Mouse (Mus musculus) kidney, postnatal 4 days (tissue): ENCODE measurements around the gene Prkch.

Experiments
- DNase-seq, 2 experiments: peaks; one replicate each; pipeline ENCODE4 v3.0.0; 2021; ENCODE audit warnings: mixed read lengths in 2 of 2

Gene Prkch

GRCm38 (mm10) chr12:73583813-73584609, 585 bp upstream of the Prkch start:
- DNase-seq, result peak; percentile 39 to 62

GRCm38 (mm10) chr12:73585241-73585801, 725 bp downstream of the Prkch start:
- DNase-seq, result peak; percentile 29 to 50

DNA sequence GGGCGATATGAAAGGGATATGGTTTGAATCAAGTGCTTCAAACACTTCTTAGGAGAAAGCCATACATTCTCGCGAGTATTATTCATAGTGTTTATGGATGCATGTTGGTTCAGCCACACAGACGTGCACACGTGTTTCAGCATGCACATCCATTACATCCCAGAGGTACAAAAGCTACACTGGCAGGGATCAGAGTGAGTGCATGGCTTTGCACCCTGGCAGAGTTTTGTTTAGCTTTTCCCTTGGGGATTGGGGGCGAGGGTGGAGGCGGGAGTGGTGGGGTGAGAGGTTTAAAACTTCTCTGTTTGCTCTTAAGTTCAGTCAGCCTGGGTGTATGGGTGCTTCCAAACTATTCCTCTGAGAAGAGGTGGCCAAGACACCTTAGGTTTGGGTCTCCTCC, 1.3 kb downstream of the Prkch start:
- DNase-seq, result no peak

DNA sequence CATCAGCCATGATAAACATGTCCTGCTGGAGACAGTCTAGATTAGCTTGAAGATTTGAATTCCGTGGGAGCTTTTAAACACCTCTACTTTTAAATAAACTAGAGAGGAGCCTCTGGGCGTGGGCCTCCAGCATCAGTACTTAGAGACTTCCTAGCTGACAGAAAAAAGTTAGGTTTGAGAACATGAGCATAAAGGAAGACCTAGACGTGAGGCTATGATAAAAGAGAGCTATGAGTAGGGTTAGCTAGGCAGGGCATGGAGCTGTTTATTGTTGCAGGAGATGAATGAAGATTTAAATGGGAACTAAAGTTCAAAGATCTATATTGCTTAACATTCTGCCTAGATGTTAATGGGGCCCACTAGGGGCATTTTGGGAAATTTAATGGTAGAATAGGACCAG, 2.7 kb downstream of the Prkch start:
- DNase-seq, result no peak

- no peak for DNase-seq
Measured at GRCm38 (mm10) chr12:73590627-73591276, 6.2 kb downstream of the Prkch start.

DNA sequence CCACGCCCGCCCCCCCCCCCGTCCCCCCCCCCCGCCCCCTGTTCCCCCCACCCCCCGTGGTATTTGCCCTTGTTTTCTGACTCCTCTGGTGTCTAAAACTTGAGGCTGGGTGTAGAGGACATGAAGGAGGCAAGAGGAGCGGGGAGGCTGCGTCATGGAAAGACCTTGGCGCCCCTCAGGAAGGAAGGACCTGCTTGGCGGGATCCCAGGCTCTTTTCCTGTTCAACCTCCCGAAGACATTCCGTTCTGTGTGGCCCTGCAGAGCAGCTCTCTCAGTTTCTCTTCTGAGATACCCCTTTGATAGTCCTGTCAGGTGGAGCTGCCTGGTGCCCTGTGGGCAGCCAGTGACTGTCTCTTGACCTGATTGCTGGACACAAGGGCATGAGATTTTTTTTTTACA, 7.0 kb downstream of the Prkch start:
- DNase-seq, result peak; percentile 66 to 76

- no peak for DNase-seq
Measured at GRCm38 (mm10) chr12:73593021-73593798, 8.6 kb downstream of the Prkch start.

DNA sequence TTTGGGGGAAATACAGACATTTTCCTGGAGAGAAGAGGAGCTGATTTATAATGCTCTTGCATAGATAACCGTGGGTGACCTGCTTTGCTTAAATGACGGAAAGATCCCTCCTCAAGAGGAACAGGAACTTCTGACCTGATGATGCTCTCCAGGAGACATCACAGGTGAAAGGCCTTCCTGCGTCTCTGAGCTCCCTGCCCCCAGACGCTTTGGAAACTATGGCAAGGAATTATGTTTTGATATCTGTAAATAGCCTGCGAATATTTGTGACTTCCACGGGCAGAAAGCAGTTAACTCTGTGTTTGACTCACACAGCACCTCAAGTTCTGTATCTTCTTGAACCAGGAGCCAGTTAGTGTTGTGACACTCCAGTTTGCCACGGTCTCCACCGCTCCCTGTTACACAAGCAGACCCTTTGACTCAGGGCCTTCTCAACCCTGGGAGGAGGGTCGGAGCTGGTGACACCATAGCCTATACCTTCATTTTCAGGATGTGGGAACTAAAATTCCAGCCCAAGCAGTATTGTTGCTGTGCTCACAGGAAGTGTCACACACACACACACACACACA, 9.7 kb downstream of the Prkch start:
- DNase-seq, result no peak

DNA sequence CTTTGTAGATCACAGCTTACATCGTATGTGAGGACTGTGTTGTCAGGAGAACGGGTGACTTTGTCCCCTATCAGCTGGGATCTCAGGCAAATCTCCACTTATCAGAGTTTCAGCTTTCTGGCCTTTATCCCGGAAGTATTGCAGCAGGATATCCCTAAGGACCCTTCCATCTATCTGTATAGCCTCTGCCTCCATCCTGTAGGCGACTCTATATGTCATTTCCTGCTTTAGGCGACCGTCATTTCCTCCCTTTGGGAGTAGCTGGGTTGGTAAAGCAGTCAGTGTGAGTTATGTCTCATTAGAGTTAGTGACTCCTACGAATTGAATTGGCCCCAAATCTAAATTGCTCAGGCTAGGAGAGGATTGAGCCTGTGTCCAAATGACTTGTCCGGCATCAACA, 10.6 kb downstream of the Prkch start:
- DNase-seq, result no peak

- peak; percentile 58 to 65 for DNase-seq
Measured at GRCm38 (mm10) chr12:73598241-73598640, 13.6 kb downstream of the Prkch start.

GRCm38 (mm10) chr12:73600457-73600856, 15.9 kb downstream of the Prkch start:
- no peak for DNase-seq

GRCm38 (mm10) chr12:73602974-73603373, 18.4 kb downstream of the Prkch start:
- DNase-seq, result no peak

DNA sequence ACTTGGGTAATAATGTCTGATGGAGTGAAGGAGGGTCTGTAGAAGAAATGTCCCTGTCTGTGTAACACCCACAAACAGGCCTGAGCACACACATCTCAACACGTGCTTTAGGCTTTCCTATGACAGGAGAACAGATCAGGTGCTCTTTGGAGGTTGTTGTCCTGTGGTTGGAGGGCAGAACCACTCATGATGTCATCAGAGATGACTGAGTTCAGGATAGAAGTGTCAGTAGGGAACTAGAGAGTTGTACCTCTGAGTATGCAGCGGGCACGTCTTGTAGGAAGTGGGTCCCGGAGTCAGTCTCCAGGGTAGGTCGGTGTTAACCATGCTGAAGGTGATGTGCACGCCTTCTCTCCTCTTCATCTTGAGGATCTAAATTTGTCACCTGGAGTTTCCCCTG, 19.1 kb downstream of the Prkch start:
- DNase-seq, result no peak

GRCm38 (mm10) chr12:73604762-73605161, 20.2 kb downstream of the Prkch start:
- no peak for DNase-seq

DNA sequence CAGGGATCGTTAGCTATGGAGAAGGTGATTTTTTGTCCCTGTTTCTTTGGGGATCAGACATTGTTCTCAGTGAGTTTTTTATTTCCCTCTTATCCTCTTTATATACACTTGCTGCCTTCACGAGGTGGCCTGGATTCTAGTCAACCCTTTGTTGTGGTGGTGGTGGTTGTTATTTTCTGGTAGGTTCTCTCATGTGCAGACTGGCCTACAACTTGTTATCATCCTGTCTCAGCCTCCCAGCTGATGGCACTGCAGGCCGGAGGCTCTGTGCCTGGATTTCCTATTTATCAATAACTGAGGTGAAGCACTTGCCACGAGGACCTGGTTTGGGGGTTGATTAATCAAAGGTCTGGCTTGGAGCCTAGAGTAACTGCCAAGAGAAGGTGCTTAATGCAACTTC, 20.6 kb downstream of the Prkch start:
- DNase-seq, result no peak

DNA sequence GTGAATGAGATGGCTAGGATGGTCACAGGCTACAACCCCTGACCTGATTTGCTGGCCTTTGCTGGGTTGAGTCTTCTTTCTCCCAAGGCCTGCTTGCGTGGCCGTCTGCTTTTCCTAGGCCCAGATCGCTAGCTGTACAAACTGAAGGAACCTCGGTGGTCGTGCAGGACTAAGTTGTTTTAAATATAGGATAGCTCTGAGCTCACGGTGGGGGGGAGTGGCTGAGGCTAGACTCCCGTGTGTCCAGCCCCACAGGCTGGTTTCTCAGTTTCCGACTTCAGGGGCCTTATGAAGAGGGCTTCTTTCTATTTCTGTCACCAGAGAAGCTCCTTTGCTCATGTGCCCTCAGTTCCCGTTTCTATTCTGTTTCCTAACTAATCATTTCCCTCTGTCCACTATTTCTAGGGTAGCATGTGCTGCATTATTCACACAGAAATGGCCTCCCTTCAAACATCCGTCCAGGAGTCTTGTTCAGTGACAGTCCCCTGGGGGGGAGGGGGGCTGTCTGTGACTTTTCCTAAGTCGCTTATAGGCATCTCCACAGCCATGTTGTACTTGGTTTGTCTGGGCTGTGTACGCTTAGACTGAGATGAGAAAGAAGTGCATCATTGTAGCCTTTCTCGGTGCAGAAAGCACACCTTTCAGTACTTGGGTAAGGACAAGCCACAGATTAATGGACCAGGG, 22.9 kb downstream of the Prkch start:
- no peak for DNase-seq

GRCm38 (mm10) chr12:73608065-73608397, 23.4 kb downstream of the Prkch start:
- DNase-seq, result no peak

DNA sequence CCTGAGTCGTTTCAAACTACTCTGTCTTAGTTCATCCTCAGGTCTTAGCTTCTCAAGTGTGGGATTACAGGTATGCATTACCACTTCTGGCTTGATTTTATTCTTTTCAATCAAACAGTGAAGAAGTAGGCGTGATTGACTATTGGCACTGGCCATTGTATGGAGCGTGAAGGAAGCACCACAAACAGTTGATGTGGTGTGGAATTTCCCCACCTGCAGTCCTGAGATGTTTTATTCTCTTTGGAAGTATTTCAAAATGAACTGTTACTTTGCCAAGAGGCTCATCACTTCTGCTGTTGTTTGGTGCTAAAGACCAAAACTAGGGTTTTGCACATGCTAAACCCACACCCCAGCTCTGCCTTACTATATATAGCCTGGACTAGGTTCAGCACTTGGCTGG, 24.7 kb downstream of the Prkch start:
- no peak for DNase-seq

- DNase-seq, result no peak
Measured at GRCm38 (mm10) chr12:73609676-73610545, 25.3 kb downstream of the Prkch start.

GRCm38 (mm10) chr12:73610831-73611370, 26.3 kb downstream of the Prkch start:
- DNase-seq, result no peak

- no peak for DNase-seq
Measured at GRCm38 (mm10) chr12:73611741-73612140, 27.1 kb downstream of the Prkch start.
